Mouse (Mus musculus) kidney, embryonic 14.5 days (tissue): Measurements from ENCODE around the gene Olfr823. TPM values are rescaled to one million over a fixed set of nuclear protein-coding genes. Genes with fewer than 3 reads are reported as not detected.
"Not testable (repeated sequence)": the region's sequence is repeated elsewhere in the genome, so short reads cannot be mapped to it uniquely, and the experiment has no call there.

Experiments
- ATAC-seq: fragments of 200-750 bp; cut with Nextera tagmentation; 2 replicates; pipeline ENCODE4 v1.8.0; 2017; ENCODE audit warnings: moderate number of reproducible peaks, mild to moderate bottlenecking, moderate TSS enrichment, moderate library complexity; ENCODE audit not compliant: low FRiP score, low TSS enrichment
- H3K27ac ChIP-seq: fragments of 300-500 bp; sonication (generic); 2 replicates; pipeline ENCODE4 v1.5.1; 2014; ENCODE audit warnings: low read depth, mild to moderate bottlenecking, low read length, moderate library complexity, mixed read lengths
- H3K27me3 ChIP-seq: fragments of 300-500 bp; sonication (generic); 2 replicates; pipeline ENCODE4 v1.6.1; 2014; ENCODE audit warnings: mild to moderate bottlenecking, low read length; ENCODE audit not compliant: control insufficient read depth, insufficient read depth
- H3K36me3 ChIP-seq: fragments of 300-500 bp; sonication (generic); 2 replicates; pipeline ENCODE4 v1.6.1; 2014; ENCODE audit warnings: low read length, mixed read lengths; ENCODE audit not compliant: control insufficient read depth, insufficient read depth
- H3K4me1 ChIP-seq: fragments of 300-500 bp; sonication (generic); 2 replicates; pipeline ENCODE4 v1.6.1; 2014; ENCODE audit warnings: low read length, mixed read lengths; ENCODE audit not compliant: control insufficient read depth, insufficient read depth
- H3K4me2 ChIP-seq: fragments of 300-500 bp; sonication (generic); replicated peaks from 2 replicates; pipeline ENCODE4 v1.6.1; 2014; ENCODE audit warnings: low read depth, mild to moderate bottlenecking, low read length
- H3K4me3 ChIP-seq: fragments of 300-500 bp; sonication (generic); 2 replicates; pipeline ENCODE4 v1.5.1; 2014; ENCODE audit warnings: mild to moderate bottlenecking, low read length
- H3K9ac ChIP-seq: fragments of 300-500 bp; sonication (generic); 2 replicates; pipeline ENCODE4 v1.6.1; 2014; ENCODE audit warnings: low read depth, mild to moderate bottlenecking, low read length, moderate library complexity
- H3K9me3 ChIP-seq: fragments of 300-500 bp; sonication (generic); 2 replicates; pipeline ENCODE4 v1.6.1; 2016; ENCODE audit warnings: low read length; ENCODE audit not compliant: control insufficient read depth
- WGBS: fragments of 180-500 bp; shearing (Covaris S2); extraction: QIAGEN DNeasy Blood & Tissue Kit; methylation state at CpG from one replicate; pipeline ENCODE4 v1.1.7; 2014; 5-methylcytosine and 5-hydroxymethylcytosine counted together
- polyA plus RNA-seq: library from polyadenylated mRNA; unstranded; fragments of >200 nt; fragmentation: Nextera tagmentation; extraction: Ambion mirVana; gene quantifications from 2 replicates; pipeline ENCODE4 v1.2.1, GENCODE M21; 2014

Olfr823 gene
- not detected in 2 replicates for polyA plus RNA-seq

DNA sequence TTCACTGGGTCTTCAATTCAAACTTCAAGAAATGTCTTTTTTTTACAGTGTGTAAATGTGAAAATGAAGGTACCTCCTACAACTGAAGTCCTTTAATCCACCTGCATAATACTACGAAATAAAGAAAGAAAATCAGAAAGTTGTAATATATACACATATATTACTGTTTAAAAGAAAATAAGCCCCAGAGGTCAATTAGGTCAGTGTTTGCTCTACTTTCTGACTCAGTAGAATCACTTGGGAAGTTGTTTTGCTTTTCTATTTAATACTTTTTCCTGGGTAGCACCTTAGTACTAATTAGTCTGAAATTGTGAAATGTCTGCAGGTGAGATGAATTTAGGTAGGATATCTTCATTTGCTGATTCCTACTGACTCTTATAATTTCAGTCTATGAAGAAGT lies at the start of gene Olfr823:
Olfr823 (minus strand) TSS at position 101 of the 400 bp plus-strand sequence.
- not testable (repeated sequence) for H3K4me1 ChIP-seq, ATAC-seq, H3K9me3 ChIP-seq, H3K27ac ChIP-seq, H3K9ac ChIP-seq, H3K36me3 ChIP-seq, H3K27me3 ChIP-seq, H3K4me2 ChIP-seq, H3K4me3 ChIP-seq
- 91% methylated on average over 1 of the region's 1 CpGs for WGBS

DNA sequence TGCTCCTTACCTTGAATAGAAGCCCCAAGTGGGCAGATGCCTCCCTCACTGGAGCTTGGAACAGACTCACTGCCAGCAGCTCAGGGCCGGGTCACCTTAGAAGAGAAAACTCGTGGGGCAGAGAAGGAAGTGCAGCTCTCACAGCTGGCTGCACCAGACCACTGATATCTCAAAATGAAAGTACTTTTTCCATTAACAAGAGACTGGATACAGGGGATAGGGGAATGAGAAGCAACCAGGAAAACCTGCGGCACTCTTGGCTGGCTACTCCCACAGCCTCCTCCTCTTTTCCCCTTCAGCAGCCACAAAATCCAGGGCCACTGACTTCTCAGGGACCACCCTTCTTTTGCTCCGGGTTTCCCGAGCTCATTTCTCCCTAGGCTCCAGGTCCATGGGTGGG lies 28.9 kb upstream of the Olfr823 start:
- ATAC-seq = no peak
- 76% methylated on average over 5 of the region's 5 CpGs for WGBS

DNA sequence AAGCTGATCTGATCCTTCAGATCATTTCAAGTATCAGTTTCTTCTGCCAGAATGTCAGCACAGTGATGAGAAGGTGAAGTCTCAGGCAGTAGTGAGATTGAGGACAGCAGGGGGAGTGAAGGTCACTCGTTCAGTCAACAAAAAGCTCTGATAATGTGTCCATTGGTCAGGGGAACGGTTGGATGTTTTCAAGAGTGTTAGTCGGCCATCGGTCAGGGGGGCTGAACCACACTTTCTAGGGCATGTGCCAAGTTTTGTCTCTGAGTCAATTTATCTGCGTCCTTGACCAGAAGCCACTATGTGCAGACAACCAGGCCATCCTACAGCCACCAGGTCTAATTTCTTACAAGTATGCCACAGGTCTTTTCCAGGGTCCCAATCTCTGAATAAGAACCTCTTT lies 27.3 kb upstream of the Olfr823 start:
- H3K4me2 ChIP-seq, H3K9me3 ChIP-seq, ATAC-seq, H3K4me3 ChIP-seq, H3K36me3 ChIP-seq, H3K9ac ChIP-seq, H3K27me3 ChIP-seq, H3K27ac ChIP-seq, H3K4me1 ChIP-seq: not testable (repeated sequence)
- WGBS = 86% methylated on average over 5 of the region's 5 CpGs

More for the DNA sequence above, 28.9 kb upstream of the Olfr823 start:
- Histone ChIP-seq H3K9ac (no peak overlapping the region), H3K27ac (no peak overlapping the region), H3K4me2 (no peak overlapping the region), H3K9me3 (no peaks in the 10 kb centered on the region), H3K4me3 (no peak overlapping the region), H3K4me1 (no peaks in the 10 kb centered on the region), H3K27me3 (no peaks in the 10 kb centered on the region), H3K36me3 (no peaks in the 10 kb centered on the region)

DNA sequence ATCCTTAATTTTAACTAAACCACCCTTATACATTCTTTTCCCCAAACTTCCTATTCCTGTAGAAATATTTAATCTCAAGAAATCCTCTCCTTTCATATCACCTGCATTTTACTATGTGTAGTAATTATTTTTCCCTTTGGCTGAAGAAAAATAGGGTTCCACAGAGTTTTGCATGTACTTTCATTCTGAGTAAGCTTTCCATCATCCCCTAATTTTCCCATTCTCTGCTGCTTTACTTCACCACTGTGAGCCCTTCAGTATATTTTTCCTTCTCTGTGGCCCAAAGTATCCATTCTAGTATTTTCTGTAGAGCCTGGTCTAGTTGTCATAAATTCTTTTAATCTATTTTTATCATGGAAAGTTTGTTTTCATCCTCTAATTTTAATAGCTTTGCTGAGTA lies 19.6 kb upstream of the Olfr823 start:
- H3K36me3 ChIP-seq = no peaks in the 10 kb centered on the region
- H3K27ac ChIP-seq = no peak overlapping the region
- H3K9me3 ChIP-seq = no peaks in the 10 kb centered on the region
- no peak overlapping the region for H3K9ac ChIP-seq
- no peak for ATAC-seq
- H3K4me3 ChIP-seq = no peak overlapping the region
- H3K27me3 ChIP-seq = no peaks in the 10 kb centered on the region
- no peak overlapping the region for H3K4me2 ChIP-seq
- no peaks in the 10 kb centered on the region for H3K4me1 ChIP-seq

DNA sequence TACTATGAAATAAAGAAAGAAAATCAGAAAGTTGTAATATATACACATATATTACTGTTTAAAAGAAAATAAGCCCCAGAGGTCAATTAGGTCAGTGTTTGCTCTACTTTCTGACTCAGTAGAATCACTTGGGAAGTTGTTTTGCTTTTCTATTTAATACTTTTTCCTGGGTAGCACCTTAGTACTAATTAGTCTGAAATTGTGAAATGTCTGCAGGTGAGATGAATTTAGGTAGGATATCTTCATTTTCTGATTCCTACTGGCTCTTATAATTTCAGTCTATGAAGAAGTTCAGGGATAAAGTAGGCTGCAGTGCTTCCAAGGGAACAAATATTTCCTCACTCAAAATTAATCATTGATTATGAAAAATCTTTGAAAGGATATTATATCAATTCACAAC lies 14.7 kb upstream of the Olfr823 start, which contains the start of gene Olfr824:
Olfr824 (minus strand) TSS at position 101 of the 400 bp plus-strand sequence.
- not testable (repeated sequence) for H3K27me3 ChIP-seq, H3K9ac ChIP-seq, ATAC-seq, H3K4me1 ChIP-seq, H3K4me3 ChIP-seq, H3K9me3 ChIP-seq, H3K4me2 ChIP-seq, H3K27ac ChIP-seq, H3K36me3 ChIP-seq

DNA sequence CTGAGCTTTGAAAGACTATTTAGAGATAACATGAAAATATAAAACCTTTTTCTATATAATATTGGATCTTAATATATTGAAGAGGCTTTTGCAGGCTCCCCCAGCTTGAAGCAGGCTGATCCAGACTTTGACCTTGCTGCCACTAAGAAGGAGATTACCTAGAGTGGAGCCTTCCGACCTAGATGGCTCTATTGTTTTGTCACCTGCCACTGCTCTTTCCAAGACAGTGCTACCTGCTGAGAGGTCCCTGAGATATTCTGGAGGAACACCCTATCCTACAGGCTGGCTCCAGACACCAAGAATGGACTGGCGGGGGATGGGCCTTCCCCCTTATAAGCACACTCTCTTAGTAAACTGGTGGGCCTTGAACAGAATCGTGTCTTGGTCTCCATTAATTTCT lies 862 bp upstream of the Olfr823 start:
- not testable (repeated sequence) for H3K9ac ChIP-seq, H3K4me1 ChIP-seq, H3K4me3 ChIP-seq, H3K9me3 ChIP-seq, H3K27me3 ChIP-seq, ATAC-seq, H3K4me2 ChIP-seq, H3K27ac ChIP-seq, H3K36me3 ChIP-seq
- 70% methylated on average over 3 of the region's 3 CpGs for WGBS

DNA sequence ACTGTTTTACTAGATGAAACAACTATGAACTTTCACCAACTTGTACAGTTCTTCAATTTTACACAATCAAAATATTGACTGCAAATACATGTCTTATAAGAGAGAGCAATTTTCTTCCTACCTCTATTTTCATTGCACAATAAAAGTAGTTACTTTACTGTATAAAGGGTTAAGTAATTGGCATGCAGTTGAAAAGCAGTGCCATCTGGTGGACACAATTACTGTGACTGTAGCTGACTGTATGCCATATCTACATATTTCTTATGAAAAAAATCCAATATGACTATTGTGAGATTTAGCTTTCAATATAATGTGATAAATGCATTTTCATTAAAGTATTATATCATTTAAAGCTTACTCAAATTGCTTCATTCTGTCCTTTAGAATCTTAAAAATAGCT lies 19.1 kb downstream of the Olfr823 start:
- Histone ChIP-seq H3K4me2 (no peak overlapping the region), H3K27ac (no peak overlapping the region), H3K36me3 (no peaks in the 10 kb centered on the region), H3K9me3 (no peaks in the 10 kb centered on the region), H3K27me3 (no peaks in the 10 kb centered on the region), H3K9ac (no peak overlapping the region), H3K4me1 (no peaks in the 10 kb centered on the region), H3K4me3 (no peak overlapping the region)
- ATAC-seq = no peak

DNA sequence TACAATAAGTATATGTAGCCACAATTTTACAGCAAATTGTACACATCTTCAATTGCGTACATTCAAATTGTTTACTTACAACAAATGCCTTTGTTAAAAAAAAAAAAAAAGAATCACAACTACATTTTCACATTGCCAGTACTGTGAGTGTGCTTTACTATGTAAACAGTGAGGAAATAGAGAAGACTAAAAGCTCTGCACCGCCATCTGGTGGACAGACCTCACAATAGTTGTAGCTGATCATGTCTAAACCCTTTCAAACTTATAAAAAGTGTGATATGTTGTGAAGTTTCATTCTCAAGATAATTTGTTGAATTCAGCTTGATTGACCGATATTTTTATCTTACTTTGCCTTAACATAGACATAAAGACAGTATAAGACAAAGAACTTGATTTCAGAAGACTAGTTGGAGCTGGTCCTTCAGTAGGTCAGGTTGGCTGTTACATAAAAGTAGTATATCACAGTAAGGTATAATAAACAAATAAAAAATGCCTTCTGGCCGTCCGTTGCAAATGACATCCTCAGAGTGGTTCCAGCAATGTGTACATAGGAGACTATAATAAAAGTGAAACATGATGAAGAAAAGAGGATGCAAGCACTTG lies 22.2 kb downstream of the Olfr823 start:
- H3K27me3 ChIP-seq = no peaks in the 10 kb centered on the region
- no peaks in the 10 kb centered on the region for H3K36me3 ChIP-seq
- no peak overlapping the region for H3K9ac ChIP-seq
- H3K27ac ChIP-seq = no peak overlapping the region
- no peaks in the 10 kb centered on the region for H3K9me3 ChIP-seq
- ATAC-seq = peak; percentile 89
- WGBS = 19% methylated on average over 5 of the region's 5 CpGs
- no peak overlapping the region for H3K4me2 ChIP-seq
- no peak overlapping the region for H3K4me3 ChIP-seq
- no peaks in the 10 kb centered on the region for H3K4me1 ChIP-seq

DNA sequence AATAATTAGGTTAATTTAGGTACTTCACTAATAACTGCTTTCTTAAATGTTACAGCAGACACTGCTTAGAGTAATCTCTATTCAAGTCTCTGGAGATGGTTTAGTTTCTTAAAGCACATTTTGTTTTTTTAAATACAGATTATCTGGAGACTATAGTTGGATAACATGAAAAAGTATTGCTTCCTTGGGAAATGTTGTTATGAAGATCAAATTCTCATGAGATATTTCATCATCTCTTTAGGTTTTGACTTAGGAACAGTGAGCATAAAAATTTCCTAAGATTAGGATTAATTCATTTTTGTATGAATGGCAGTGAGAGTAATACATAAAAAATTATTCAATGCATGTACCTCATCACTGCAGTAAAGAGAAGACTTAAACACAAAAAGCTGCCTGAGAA lies 44.3 kb downstream of the Olfr823 start, which contains the start of gene Olfr822:
Olfr822 (plus strand) TSS at position 301 of the 400 bp plus-strand sequence.
- no peaks in the 10 kb centered on the region for H3K9me3 ChIP-seq
- ATAC-seq = no peak
- H3K36me3 ChIP-seq = no peaks in the 10 kb centered on the region
- H3K4me2 ChIP-seq = no peak within 1 kb of the TSS
- H3K9ac ChIP-seq = no peak within 1 kb of the TSS
- H3K27ac ChIP-seq = no peak within 1 kb of the TSS
- no peaks in the 10 kb centered on the region for H3K27me3 ChIP-seq
- H3K4me1 ChIP-seq = no peaks in the 10 kb centered on the region
- H3K4me3 ChIP-seq = no peak within 1 kb of the TSS
